Mouse (Mus musculus) layer of hippocampus, adult 6 months (tissue): Measurements from ENCODE around the gene B3galnt1. TPM values are rescaled to one million over a fixed set of nuclear protein-coding genes. Genes with fewer than 3 reads are reported as not detected.

ENCODE experiments used
- long read RNA-seq, 2 experiments: library from polyadenylated mRNA; unstranded; transcript quantifications; one replicate each; pipeline ENCODE4 v2.0.0; 2019 to 2020
- polyA plus RNA-seq: library from polyadenylated mRNA; unstranded; fragments of <200 nt; fragmentation: Nextera tagmentation; gene quantifications from 2 replicates; pipeline ENCODE4 v1.2.3, GENCODE M21; 2021

B3galnt1 gene
- polyA plus RNA-seq, result 67.3 and 80.6 TPM in 2 replicates
- long read RNA-seq, experiment 1, transcript B3galnt1-201 (3 exons, 2,028 nt), result major isoform, 152 of 180 reads
- long read RNA-seq, experiment 1, partial matches to known transcripts, result 3 of 180 reads
- long read RNA-seq, experiment 1, other reads (novel, unspliced or antisense), result 25 of 180 reads
- long read RNA-seq, experiment 2, transcript B3galnt1-201 (3 exons, 2,028 nt), result major isoform, 457 of 493 reads
- long read RNA-seq, experiment 2, partial matches to known transcripts, result 5 of 493 reads
- long read RNA-seq, experiment 2, other reads (novel, unspliced or antisense), result 31 of 493 reads

DNA sequence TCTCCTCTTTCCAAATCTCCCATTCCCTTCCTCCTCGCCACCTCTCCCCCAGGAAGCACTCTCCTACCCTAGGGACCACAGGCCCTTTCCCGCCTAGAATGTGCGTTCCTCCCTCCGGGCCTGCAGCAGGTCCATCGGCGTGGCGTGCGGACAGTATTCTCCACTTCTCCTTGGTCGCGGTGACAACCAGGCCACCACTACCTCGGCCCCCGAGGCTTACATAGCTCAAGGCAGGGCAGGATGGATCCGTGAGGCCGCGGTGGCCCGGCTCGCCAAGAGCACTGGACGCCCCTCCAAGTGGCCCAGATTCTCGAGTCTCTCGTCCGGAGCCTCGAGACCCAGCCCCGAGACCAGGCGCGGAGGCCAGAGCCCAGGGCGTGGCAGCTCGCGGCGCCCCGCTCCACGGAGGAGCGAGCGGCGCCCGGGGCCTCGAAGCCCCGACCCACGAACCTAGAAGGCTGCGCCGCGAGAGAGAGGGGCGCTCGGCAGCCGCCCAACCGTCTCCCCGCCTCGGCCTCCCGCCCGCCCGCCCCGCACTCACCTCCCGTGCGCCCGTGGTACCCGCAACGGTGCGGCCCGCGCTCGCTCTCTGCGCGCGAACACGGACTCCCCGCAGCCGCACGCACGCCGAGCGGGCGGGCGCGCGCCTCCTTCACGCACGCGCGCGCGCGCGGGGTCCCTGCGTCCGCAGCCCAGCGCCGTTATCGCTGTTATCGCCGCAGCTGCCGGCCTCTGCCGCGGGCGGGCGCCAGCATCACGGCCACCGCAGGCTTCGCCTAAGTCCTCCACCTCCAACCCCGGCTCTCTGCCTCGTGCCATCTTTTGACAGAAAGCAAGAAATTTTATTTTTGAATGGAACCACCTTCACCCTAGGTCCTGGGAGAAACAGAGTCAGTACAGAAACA, at the start of gene B3galnt1:
Gene B3galnt1 (minus strand): TSS at position 700 of the 905 bp plus-strand sequence.

Other genes with a start within 250 kb of the B3galnt1 start
- 53.7 and 58.9 TPM in 2 replicates for gene Nmd3, start 123.0 kb upstream of the B3galnt1 start, polyA plus RNA-seq